10 mouse cellular contexts compared by ENCODE assay signal in genomic region chr17:30438786-30439185, GRCm38 (mm10).
DNase-seq lines count a peak whose midpoint lies in the region; ATAC-seq lines count a peak whose summit lies in the region.
"Had no signal": no experiment of that assay in that cellular context is flagged by ENCODE, and none has a peak within 500 bp of the region (broad histone marks: within the 10 kb centered on the region; RNA-seq: fewer than 3 reads in every experiment).

No protein-coding gene starts in this region.

- H3K36me3 ChIP-seq in kidney, embryonic 16.5 days (ENCODE audit: insufficient read depth, low read length), result no peaks in the 10 kb centered on the region
- H3K36me3 ChIP-seq: limb, embryonic 13.5 days had no signal

- no peaks in the 10 kb centered on the region for H3K9me3 ChIP-seq in kidney, embryonic 16.5 days (ENCODE audit: low read length)
- H3K9me3 ChIP-seq: limb, embryonic 13.5 days had no signal

- peak; percentile 17 to 23 for DNase-seq in kidney, adult 8-10 months
- DNase-seq in R1 (ENCODE audit: low read depth, low spot score), result peak; percentile 34
- peak; percentile 48 to 49 for DNase-seq in kidney, postnatal 36 days
- peak; percentile 62 for DNase-seq in lung, postnatal 25 days (ENCODE audit: low spot score)
- no peak for DNase-seq in gastrocnemius, adult 8-10 months (ENCODE audit: low spot score in 2 of 2)
- DNase-seq in left cerebral cortex, adult 9 months (ENCODE audit: low spot score in 2 of 2), result no peak

- H3K27ac ChIP-seq in kidney, embryonic 16.5 days (ENCODE audit: low read length), result no peak overlapping the region
- H3K27ac ChIP-seq: limb, embryonic 13.5 days had no signal

- H3K9ac ChIP-seq in kidney, embryonic 16.5 days (replicated peaks; ENCODE audit: low read length), result no peak overlapping the region
- H3K9ac ChIP-seq: limb, embryonic 13.5 days had no signal

- H3K4me2 ChIP-seq in kidney, embryonic 16.5 days (replicated peaks; ENCODE audit: low read depth, low read length), result no peak overlapping the region
- H3K4me2 ChIP-seq: limb, embryonic 13.5 days had no signal

- no peak for ATAC-seq in kidney, embryonic 16.5 days (ENCODE audit: low FRiP score, low TSS enrichment)
- ATAC-seq: activated CD4-positive, CD25-positive, alpha-beta regulatory T cell, adult 4 months had no signal

- no peaks in the 10 kb centered on the region for H3K27me3 ChIP-seq in kidney, embryonic 16.5 days (ENCODE audit: insufficient read depth, low read length)
- H3K27me3 ChIP-seq: limb, embryonic 13.5 days had no signal

- no peak overlapping the region for H3K4me3 ChIP-seq in kidney, embryonic 16.5 days (ENCODE audit: low read length)
- H3K4me3 ChIP-seq: erythroblast, embryonic 14.5 days; limb, embryonic 13.5 days had no signal

- 83% methylated on average over 4 of the region's 4 CpGs for WGBS in kidney, embryonic 16.5 days

- no peaks in the 10 kb centered on the region for H3K4me1 ChIP-seq in kidney, embryonic 16.5 days (ENCODE audit: insufficient read depth, low read length)

Comparison
In these comparisons a context has a peak if more than half of its experiments do, and no peak if none do; other contexts are left out.
1. DNase-seq: peak in kidney, adult 8-10 months (2 of 2), R1 (single experiment), kidney, postnatal 36 days (2 of 2) and lung, postnatal 25 days (single experiment); none in gastrocnemius, adult 8-10 months (0 of 2) and left cerebral cortex, adult 9 months (0 of 2).